Mouse (Mus musculus) cerebellum, adult 8-10 months (tissue): ENCODE measurements around the gene Gm26566.
A peak's percentile ranks its signal among the peaks of the same experiment; 100 is the strongest.
"Not testable (repeated sequence)": the region's sequence is repeated elsewhere in the genome, so short reads cannot be mapped to it uniquely, and the experiment has no call there.

Experiments used
- DNase-seq: peaks from one replicate; pipeline ENCODE4 v3.0.0; 2022

Gm26566 gene

DNA sequence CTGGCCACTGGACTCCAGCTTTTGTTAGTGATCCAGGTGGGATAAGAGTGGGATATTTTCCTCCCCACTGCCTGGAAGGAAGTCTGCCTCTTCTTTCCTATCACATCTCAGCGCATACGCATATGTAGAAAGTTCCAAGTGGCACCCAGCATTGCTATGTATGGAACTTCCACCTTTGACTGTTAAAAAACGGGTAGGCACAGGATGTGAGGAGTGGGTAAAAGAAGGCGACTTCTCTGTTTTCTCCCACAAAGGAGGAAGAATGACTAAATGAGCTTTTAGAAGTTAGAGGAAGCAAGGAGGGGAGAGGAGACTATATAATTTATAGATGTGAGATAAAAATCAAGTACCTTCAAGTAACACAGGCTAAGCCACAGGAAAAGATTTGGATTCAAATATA, 19.8 kb downstream of the Gm26566 start:
- DNase-seq, result no peak

DNA sequence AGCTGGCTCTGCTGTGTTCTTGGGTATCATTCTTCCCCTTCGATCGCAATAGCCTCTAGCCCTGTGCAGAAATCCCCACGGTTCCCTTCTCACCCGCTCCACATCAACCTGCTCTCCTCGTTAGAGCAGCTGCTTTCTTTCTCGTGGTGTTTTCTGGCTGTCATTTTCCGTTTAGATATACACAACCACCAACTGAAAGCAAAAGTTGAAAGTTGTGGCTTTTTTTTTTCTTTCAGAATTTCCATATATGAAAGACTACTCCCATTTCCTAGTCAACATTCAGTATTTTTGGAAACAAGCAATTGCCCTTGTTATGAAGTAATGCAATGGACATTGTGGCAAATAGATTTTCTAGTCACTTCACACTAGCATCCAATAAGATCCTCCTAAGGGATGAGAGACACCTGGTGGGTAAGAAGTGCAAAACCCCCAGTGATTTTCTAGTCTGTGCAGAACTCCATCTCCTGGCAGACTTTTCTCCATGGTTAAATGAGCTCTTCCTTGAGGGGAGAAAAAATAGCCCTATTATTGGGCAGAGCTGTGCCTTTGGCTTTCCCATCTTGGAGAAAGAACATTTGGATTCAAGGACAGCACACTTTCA, 21.3 kb downstream of the Gm26566 start:
- no peak for DNase-seq

DNA sequence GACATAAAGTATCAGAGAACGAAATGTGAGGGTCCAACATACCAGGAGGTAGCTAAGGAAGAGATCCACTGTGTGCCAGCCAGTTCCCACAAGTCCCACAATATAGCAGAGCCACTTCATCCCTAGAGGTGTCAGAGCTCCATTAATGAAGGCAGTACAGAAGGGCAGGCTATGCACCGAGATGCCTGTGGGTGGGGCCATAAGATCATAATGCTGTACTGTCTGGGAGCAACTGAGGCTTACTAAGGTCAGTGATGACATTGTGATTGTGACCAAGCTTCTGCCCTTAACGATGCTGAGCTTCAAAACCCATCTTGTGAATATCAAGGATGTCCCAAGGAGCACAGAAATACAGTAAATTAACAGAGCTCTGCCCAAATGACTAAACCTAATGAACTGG, 22.6 kb downstream of the Gm26566 start:
- no peak for DNase-seq

DNA sequence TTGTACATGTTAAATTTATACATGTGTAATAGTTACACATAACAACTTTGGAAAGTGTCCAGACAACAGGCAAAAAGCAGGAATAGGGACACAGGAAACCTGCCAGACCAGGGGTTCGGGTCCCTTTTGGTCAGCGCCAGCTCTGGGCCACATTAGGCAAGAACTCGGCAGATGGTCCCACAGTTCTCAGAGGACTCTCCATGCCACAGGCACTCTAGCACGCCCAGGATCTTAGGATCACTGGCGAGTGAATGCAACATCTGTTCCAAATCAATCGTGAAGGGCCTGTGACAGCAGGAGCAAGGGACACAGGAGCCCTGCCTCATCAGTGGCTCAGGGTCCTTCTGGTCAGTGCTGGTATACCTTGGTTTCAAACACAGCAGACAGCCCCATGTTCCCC, 28.3 kb downstream of the Gm26566 start:
- no peak for DNase-seq

DNA sequence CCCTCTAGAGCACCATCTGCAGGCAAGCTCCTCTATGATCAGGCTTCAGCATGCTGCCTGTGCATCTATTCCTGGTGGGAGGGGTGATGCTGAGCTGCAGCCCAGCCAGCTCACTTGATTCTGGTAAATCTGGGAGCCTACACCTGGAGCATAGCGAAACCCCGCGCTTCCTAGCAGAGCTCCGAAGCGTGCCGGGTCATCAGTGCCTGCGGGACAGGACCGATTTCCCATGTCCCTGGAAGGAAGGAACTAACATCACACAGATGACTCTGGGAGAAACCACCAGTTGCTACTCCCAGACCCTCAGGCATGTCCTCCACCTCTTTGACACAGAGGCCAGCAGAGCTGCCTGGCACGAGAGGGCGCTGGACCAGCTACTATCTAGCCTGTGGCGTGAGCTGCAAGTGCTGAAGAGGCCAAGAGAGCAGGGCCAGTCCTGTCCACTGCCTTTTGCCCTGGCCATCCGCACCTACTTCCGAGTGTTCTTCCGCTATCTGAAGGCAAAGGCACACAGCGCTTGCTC, 33.3 kb downstream of the Gm26566 start, which contains the start of gene Gm13271:
Gm13271 (plus strand) TSS at position 51 of the 523 bp plus-strand sequence.
- peak; percentile 80 for DNase-seq

DNA sequence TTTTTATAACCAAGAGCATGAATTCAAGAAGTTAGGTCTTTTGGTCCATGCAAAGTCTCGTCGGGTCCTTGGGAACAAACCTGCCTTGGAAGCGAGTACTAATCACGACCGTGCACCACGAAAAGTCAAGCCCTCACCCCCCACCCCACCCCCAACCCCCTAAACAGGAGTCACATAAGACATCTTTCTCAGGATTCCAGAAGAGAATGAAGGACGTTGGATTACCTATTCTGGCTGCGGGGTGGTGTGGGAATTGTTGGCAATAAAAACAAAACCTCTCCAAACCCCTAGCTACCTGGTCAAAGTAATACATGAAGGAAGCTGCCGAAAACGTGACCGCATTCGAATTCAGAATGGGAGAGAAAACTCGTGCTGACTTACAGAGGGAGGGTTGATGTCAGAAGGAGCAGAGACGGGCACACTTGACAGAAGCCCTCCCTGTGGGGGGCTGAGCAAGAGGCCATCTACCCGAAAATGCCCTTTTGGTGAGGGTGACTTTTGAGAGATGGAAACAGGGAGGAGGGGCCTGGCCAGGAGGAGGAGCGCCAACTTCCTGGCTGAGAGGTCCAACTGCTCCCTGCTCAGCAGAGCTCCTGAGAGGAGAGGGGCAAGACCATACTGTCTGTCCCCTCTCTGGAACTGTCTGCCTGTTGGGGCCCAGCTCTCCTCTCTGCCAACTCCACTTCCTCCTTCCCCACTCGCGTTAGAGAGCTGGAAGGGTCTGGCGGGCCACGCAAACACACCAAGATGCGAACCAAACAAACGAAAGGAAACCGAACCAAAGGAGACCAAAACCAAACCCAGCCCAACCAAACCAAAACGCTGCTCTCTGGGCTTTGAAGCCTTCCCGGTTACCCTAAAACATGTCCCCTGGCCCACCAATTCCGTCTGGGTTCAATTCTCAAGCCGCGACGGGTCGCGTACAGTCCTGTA, 35.2 kb downstream of the Gm26566 start:
- DNase-seq, result not testable (repeated sequence)

DNA sequence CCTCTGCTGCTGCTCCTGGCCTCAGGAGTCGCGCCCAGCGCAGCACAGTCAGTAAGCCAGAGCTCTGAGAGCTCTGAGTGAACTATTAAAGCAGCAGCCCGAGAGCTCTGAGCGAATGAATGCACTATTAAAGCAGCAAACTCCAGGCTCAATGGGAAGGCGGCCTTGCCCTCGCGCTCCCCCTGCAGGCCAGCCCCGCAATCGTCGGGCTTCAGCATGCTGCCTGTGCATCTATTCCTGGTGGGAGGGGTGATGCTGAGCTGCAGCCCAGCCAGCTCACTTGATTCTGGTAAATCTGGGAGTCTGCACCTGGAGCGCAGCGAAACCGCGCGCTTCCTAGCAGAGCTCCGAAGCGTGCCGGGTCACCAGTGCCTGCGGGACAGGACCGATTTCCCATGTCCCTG, 36.0 kb downstream of the Gm26566 start:
- DNase-seq, result peak; percentile 97

DNA sequence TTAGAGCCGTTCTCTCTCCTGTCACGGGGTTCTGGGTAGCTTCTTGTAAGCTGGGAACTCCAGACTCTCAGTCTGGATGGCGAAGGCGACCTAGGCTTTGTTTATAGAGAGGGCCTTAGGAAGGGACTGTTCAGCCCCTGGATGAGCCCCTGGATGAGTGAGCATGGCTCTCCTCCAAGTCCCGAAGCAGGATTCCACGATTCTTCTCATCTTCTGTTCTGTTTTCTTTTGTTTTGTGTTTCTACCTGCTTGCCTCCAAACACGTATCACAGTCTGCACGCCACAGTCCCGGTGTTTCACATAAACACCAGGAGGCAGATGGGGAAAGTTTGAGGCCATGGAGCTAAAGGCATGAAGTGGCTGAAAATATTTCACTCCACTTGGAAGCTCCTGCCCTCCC, 37.1 kb downstream of the Gm26566 start:
- DNase-seq, result peak; percentile 30

DNA sequence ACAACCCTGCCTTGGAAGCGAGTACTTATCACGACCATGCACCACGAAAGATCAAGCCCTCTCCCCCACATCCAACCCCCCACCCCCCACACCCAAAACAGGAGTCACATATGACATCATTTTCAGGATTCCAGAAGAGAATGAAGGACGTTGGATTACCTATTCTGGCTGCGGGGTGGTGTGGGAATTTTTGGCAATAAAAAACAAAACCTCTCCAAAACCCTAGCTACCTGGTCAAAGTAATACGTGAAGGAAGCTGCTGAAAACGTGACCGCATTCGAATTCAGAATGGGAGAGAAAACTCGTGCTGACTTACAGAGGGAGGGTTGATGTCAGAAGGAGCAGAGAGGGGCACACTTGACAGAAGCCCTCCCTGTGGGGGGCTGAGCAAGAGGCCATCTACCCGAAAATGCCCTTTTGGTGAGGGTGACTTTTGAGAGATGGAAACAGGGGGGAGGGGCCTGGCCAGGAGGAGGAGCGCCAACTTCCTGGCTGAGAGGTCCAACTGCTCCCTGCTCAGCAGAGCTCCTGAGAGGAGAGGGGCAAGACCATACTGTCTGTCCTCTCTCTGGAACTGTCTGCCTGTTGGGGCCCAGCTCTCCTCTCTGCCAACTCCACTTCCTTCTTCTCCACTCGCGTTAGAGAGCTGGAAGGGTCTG, 38.1 kb downstream of the Gm26566 start, which contains the start of gene Gm13283:
Gm13283 (plus strand) TSS at position 510 of the 659 bp plus-strand sequence.
- DNase-seq, result peak; percentile 64

DNA sequence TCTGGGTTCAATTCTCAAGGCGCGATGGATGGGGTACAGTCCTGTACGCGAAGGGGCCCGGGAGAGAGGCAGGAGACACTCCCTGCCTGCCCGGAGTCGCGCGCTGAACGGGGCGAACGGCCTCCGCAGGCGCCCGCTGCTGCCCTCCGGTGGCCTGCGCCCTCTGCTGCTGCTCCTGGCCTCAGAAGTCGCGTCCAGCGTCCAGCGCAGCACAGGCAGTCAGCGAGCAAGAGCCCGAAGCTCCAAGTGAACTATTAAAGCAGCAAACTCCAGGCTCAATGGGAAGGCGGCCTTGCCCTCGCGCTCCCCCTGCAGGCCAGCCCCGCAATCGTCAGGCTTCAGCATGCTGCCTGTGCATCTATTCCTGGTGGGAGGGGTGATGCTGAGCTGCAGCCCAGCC, 38.8 kb downstream of the Gm26566 start:
- DNase-seq, result peak; percentile 66

DNA sequence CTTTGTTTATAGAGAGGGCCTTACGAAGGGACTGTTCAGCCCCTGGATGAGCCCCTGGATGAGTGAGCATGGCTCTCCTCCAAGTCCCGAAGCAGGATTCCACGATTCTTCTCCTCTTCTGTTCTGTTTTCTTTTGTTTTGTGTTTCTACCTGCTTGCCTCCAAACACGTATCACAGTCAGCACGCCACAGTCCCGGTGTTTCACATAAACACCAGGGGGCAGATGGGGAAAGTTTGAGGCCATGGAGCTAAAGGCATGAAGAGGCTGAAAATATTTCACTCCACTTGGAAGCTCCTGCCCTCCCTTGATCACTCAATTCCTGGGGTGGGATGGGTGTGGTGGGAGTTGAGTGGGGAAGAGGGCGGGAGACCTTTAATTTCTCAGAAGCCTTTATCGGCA, 40.2 kb downstream of the Gm26566 start:
- peak; percentile 83 for DNase-seq

DNA sequence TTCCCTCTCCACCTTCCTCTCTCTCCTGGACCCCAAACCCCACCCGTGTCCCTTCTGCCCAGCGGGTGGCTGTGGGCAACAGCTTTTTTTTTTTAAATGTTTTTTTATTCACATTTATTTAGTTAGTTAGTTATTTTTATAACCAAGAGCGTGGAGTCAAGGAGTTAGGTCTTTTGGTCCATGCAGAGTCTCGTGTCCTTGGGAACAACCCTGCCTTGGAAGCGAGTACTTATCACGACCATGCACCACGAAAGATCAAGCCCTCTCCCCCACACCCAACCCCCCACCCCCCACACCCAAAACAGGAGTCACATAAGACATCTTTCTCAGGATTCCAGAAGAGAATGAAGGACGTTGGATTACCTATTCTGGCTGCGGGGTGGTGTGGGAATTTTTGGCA, 40.7 kb downstream of the Gm26566 start:
- peak; percentile 33 for DNase-seq

DNA sequence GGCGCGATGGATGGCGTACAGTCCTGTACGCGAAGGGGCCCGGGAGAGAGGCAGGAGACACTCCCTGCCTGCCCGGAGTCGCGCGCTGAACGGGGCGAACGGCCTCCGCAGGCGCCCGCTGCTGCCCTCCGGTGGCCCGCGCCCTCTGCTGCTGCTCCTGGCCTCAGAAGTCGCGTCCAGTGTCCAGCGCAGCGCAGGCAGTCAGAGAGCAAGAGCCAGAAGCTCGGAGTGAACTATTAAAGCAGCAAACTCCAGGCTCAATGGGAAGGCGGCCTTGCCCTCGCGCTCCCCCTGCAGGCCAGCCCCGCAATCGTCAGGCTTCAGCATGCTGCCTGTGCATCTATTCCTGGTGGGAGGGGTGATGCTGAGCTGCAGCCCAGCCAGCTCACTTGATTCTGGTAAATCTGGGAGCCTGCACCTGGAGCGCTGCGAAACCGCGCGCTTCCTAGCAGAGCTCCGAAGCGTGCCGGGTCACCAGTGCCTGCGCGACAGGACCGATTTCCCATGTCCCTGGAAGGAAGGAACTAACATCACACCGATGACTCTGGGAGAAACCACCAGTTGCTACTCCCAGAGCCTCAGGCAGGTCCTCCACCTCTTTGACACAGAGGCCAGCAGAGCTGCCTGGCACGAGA, 41.9 kb downstream of the Gm26566 start:
- peak; percentile 37 for DNase-seq
